9 mouse cellular contexts compared by ENCODE assay signal in genomic region chr11:101230526-101230925, GRCm38 (mm10). TPM values are rescaled to one million over a fixed set of nuclear protein-coding genes. Genes with fewer than 3 reads are reported as not detected.
A peak's percentile ranks its signal among the peaks of the same experiment; 100 is the strongest.
DNase-seq lines count a peak whose midpoint lies in the region; ATAC-seq and TF ChIP-seq lines count a peak whose summit lies in the region.
"Had no signal": no experiment of that assay in that cellular context is flagged by ENCODE, and none has a peak within 500 bp of the region (broad histone marks: within the 10 kb centered on the region; RNA-seq: fewer than 3 reads in every experiment).

No protein-coding gene starts in this region.

- TF ChIP-seq EP300 in liver, postnatal 0 days (IDR thresholded peaks at IDR 0.05; ENCODE audit: low read depth), result no peak

- H3K4me3 ChIP-seq in heart, embryonic 16.5 days (ENCODE audit: low read length), result no peak overlapping the region
- no peak overlapping the region for H3K4me3 ChIP-seq in forebrain, postnatal 0 days (ENCODE audit: low read depth, low read length)
- H3K4me3 ChIP-seq in liver, postnatal 0 days (ENCODE audit: low read depth, low read length), result no peak overlapping the region

- peak overlapping the region; percentile 59 for H3K4me2 ChIP-seq in heart, embryonic 16.5 days (ENCODE audit: low read depth, low read length)
- H3K4me2 ChIP-seq in forebrain, postnatal 0 days (ENCODE audit: low read depth), result no peak overlapping the region
- peak overlapping the region; percentile 61; the same call in 1 of the 2 replicates for H3K4me2 ChIP-seq in liver, postnatal 0 days (ENCODE audit: low read depth, low read length)

- DNase-seq in heart, postnatal 10 days, result no peak
- peak; percentile 20 for DNase-seq in R1 (ENCODE audit: low read depth, low spot score)
- DNase-seq in forebrain, postnatal 0 days, result no peak
- DNase-seq in liver, postnatal 0 days, result no peak
- DNase-seq in adrenal gland, postnatal 10 days, result no peak
- no peak for DNase-seq in layer of hippocampus, adult 8-10 months (ENCODE audit: low spot score in 2 of 2)
- no peak for DNase-seq in Muller cell, postnatal 12 days (ENCODE audit: inconsistent ontology term)

- WGBS in heart, embryonic 16.5 days, result 28% methylated on average over 5 of the region's 5 CpGs
- 11% methylated on average over 5 of the region's 5 CpGs for WGBS in forebrain, postnatal 0 days
- 37% methylated on average over 5 of the region's 5 CpGs for WGBS in liver, postnatal 0 days (ENCODE audit: insufficient replicate concordance)

- intact Hi-C loops in heart, postnatal 10 days (cut with DNase I), result loop anchor here (2.0 kb wide), 1 partner anchor 16 kb away; the partner anchor contains the start of gene Ramp2

- H3K27ac ChIP-seq in heart, embryonic 16.5 days (ENCODE audit: low read length), result peak overlapping the region; percentile 92
- peak overlapping the region; percentile 47; the same call in 1 of the 2 replicates for H3K27ac ChIP-seq in forebrain, postnatal 0 days (ENCODE audit: low read depth, low read length)
- peak overlapping the region; percentile 51; the same call in 1 of the 2 replicates for H3K27ac ChIP-seq in liver, postnatal 0 days (ENCODE audit: low read depth)

- 0 out of 2 replicates have a peak, but pooled peaks cover 3% of the 10 kb centered on the region for H3K27me3 ChIP-seq in heart, embryonic 16.5 days (ENCODE audit: control insufficient read depth, insufficient read depth, low read length)
- H3K27me3 ChIP-seq in forebrain, postnatal 0 days (ENCODE audit: insufficient read depth, low read length), result no peaks in the 10 kb centered on the region
- H3K27me3 ChIP-seq in liver, postnatal 0 days (ENCODE audit: insufficient read depth, low read length), result 0 out of 2 replicates have a peak, but pooled peaks cover 4% of the 10 kb centered on the region

- no peak for TF ChIP-seq CTCF in forebrain, postnatal 0 days (IDR thresholded peaks at IDR 0.05; ENCODE audit: low read depth)
- no peak for TF ChIP-seq CTCF in liver, postnatal 0 days (IDR thresholded peaks at IDR 0.05; ENCODE audit: low read depth)

- H3K36me3 ChIP-seq in heart, embryonic 16.5 days (ENCODE audit: control insufficient read depth, insufficient read depth), result no peaks in the 10 kb centered on the region
- no peaks in the 10 kb centered on the region for H3K36me3 ChIP-seq in forebrain, postnatal 0 days (ENCODE audit: insufficient read depth)
- no peaks in the 10 kb centered on the region for H3K36me3 ChIP-seq in liver, postnatal 0 days (replicated peaks; ENCODE audit: insufficient read depth, low read length)

- H3K4me1 ChIP-seq in heart, embryonic 16.5 days (ENCODE audit: control insufficient read depth, insufficient read depth, low read length), result peaks cover 20% of the 10 kb centered on the region
- 0 out of 2 replicates have a peak, but pooled peaks cover 8% of the 10 kb centered on the region for H3K4me1 ChIP-seq in forebrain, postnatal 0 days (ENCODE audit: insufficient read depth)
- H3K4me1 ChIP-seq in liver, postnatal 0 days (ENCODE audit: insufficient read depth), result peaks cover 12% of the 10 kb centered on the region

- ATAC-seq in heart, embryonic 16.5 days (replicated peaks; ENCODE audit: extremely low read depth, insufficient read depth, low FRiP score), result no peak
- no peak for ATAC-seq in forebrain, postnatal 0 days
- no peak for ATAC-seq in liver, postnatal 0 days

- peak overlapping the region; percentile 58; the same call in 1 of the 2 replicates for H3K9ac ChIP-seq in heart, embryonic 16.5 days (ENCODE audit: low read length)
- H3K9ac ChIP-seq in forebrain, postnatal 0 days, result no peak overlapping the region
- H3K9ac ChIP-seq in liver, postnatal 0 days (replicated peaks), result no peak overlapping the region

- H3K9me3 ChIP-seq in heart, embryonic 16.5 days (replicated peaks; ENCODE audit: control insufficient read depth, low read length), result no peaks in the 10 kb centered on the region
- H3K9me3 ChIP-seq in forebrain, postnatal 0 days (ENCODE audit: low read length), result no peaks in the 10 kb centered on the region
- H3K9me3 ChIP-seq in liver, postnatal 0 days (ENCODE audit: low read length), result no peaks in the 10 kb centered on the region
- H3K9me3 ChIP-seq: megakaryocyte, embryonic 14.5 days had no signal

RNA-seq across cellular contexts. Expression of gene Ezh1, which starts 4.3 kb away (rescaled TPM):
- polyA plus RNA-seq in heart, embryonic 16.5 days (2015; fragmentation: Nextera tagmentation; extraction: Ambion mirVana), result 14.7 and 17.1 TPM in 2 replicates
- 10 to 100 TPM; 20.5 to 22.5 TPM for total RNA-seq in heart, postnatal 10 days (2021)
- total RNA-seq in forebrain, postnatal 0 days (2014; rRNA removed), result 25.6 and 27.7 TPM in 2 replicates
- 18.8 and 22.5 TPM in 2 replicates for polyA plus RNA-seq in forebrain, postnatal 0 days (2015; fragmentation: Nextera tagmentation; extraction: Ambion mirVana)
- polyA plus RNA-seq in liver, postnatal 0 days (2015; fragmentation: Nextera tagmentation; extraction: Ambion mirVana), result 4.2 and 5.0 TPM in 2 replicates
- total RNA-seq in adrenal gland, postnatal 10 days (2021), result 10 to 100 TPM; 27.9 to 37.9 TPM
- 10 to 100 TPM; 63.5 to 88.1 (median 77.5) TPM for total RNA-seq in layer of hippocampus, adult 8-10 months (2022)

RNA-seq across cellular contexts. Expression of gene Ramp2, which starts 15.3 kb away (rescaled TPM):
- polyA plus RNA-seq in heart, embryonic 16.5 days (2015; fragmentation: Nextera tagmentation; extraction: Ambion mirVana), result 203 and 204 TPM in 2 replicates
- 100 to 1,000 TPM; 146 to 180 TPM for total RNA-seq in heart, postnatal 10 days (2021)
- 42.9 and 46.0 TPM in 2 replicates for total RNA-seq in forebrain, postnatal 0 days (2014; rRNA removed)
- polyA plus RNA-seq in forebrain, postnatal 0 days (2015; fragmentation: Nextera tagmentation; extraction: Ambion mirVana), result 93.4 and 102 TPM in 2 replicates
- 34.8 and 38.4 TPM in 2 replicates for polyA plus RNA-seq in liver, postnatal 0 days (2015; fragmentation: Nextera tagmentation; extraction: Ambion mirVana)
- total RNA-seq in adrenal gland, postnatal 10 days (2021), result 100 to 1,000 TPM; 101 to 116 TPM
- 10 to 100 TPM; 54.2 to 66.0 (median 64.6) TPM for total RNA-seq in layer of hippocampus, adult 8-10 months (2022)

RNA-seq across cellular contexts. Expression of gene Vps25, which starts 23.0 kb away (rescaled TPM):
- polyA plus RNA-seq in heart, embryonic 16.5 days (2015; fragmentation: Nextera tagmentation; extraction: Ambion mirVana), result 105 and 107 TPM in 2 replicates
- 100 to 1,000 TPM in 1 of 2 experiments, 10 to 100 TPM in 1; 97.5 to 111 TPM for total RNA-seq in heart, postnatal 10 days (2021)
- total RNA-seq in forebrain, postnatal 0 days (2014; rRNA removed), result 71.7 and 75.8 TPM in 2 replicates
- polyA plus RNA-seq in forebrain, postnatal 0 days (2015; fragmentation: Nextera tagmentation; extraction: Ambion mirVana), result 135 and 138 TPM in 2 replicates
- polyA plus RNA-seq in liver, postnatal 0 days (2015; fragmentation: Nextera tagmentation; extraction: Ambion mirVana), result 75.9 and 81.1 TPM in 2 replicates
- total RNA-seq in adrenal gland, postnatal 10 days (2021), result 100 to 1,000 TPM; 109 to 112 TPM
- 10 to 100 TPM; 59.1 to 76.6 (median 65.5) TPM for total RNA-seq in layer of hippocampus, adult 8-10 months (2022)

RNA-seq across cellular contexts. Expression of gene Wnk4, which starts 29.8 kb away (rescaled TPM):
- 6.8 and 7.3 TPM in 2 replicates for polyA plus RNA-seq in heart, embryonic 16.5 days (2015; fragmentation: Nextera tagmentation; extraction: Ambion mirVana)
- total RNA-seq in heart, postnatal 10 days (2021), result 1 to 10 TPM; 5.7 to 7.6 TPM
- 3.2 and 5.4 TPM in 2 replicates for total RNA-seq in forebrain, postnatal 0 days (2014; rRNA removed)
- 7.8 and 9.1 TPM in 2 replicates for polyA plus RNA-seq in forebrain, postnatal 0 days (2015; fragmentation: Nextera tagmentation; extraction: Ambion mirVana)
- polyA plus RNA-seq in liver, postnatal 0 days (2015; fragmentation: Nextera tagmentation; extraction: Ambion mirVana), result 1.6 and 2.2 TPM in 2 replicates
- 1 to 10 TPM; 2.5 to 3.6 TPM for total RNA-seq in adrenal gland, postnatal 10 days (2021)
- total RNA-seq in layer of hippocampus, adult 8-10 months (2022), result 10 to 100 TPM in 3 of 4 experiments, 1 to 10 TPM in 1; 9.0 to 11.6 (median 10.9) TPM

RNA-seq across cellular contexts. Expression of gene Cntd1, which starts 48.3 kb away (rescaled TPM):
- polyA plus RNA-seq in heart, embryonic 16.5 days (2015; fragmentation: Nextera tagmentation; extraction: Ambion mirVana), result 0.87 and 0.91 TPM in 2 replicates
- total RNA-seq in heart, postnatal 10 days (2021), result under 1 TPM; 0.14 to 0.57 TPM
- total RNA-seq in forebrain, postnatal 0 days (2014; rRNA removed), result 0.10 and 0.15 TPM in 2 replicates
- 0.36 and 0.61 TPM in 2 replicates for polyA plus RNA-seq in forebrain, postnatal 0 days (2015; fragmentation: Nextera tagmentation; extraction: Ambion mirVana)
- polyA plus RNA-seq in liver, postnatal 0 days (2015; fragmentation: Nextera tagmentation; extraction: Ambion mirVana), result 0.19 and 0.29 TPM in 2 replicates
- 1 to 10 TPM in 1 of 2 experiments, under 1 TPM in 1; 0.63 to 1.4 TPM for total RNA-seq in adrenal gland, postnatal 10 days (2021)
- 1 to 10 TPM in 1 of 4 experiments, under 1 TPM in 3; 0.16 to 1.4 (median 0.52) TPM for total RNA-seq in layer of hippocampus, adult 8-10 months (2022)
